Mouse (Mus musculus): Measurements from ENCODE around the gene Etfbkmt.

GRCm38 (mm10) chr6:149167672-149168071 lies 28.0 kb downstream of the Etfbkmt start:
- TF ChIP-seq POLR2A (IDR thresholded peaks at IDR 0.05; ENCODE audit: extremely low read depth, insufficient read depth, low read length) = no peak
- TF ChIP-seq CTCF (IDR thresholded peaks at IDR 0.05; ENCODE audit: extremely low read depth, insufficient read depth, low read length) = no peak
